Mouse (Mus musculus) E14TG2a.4 (cell line): Measurements from ENCODE around the gene Brd4.

ENCODE experiments used
- CTCF ChIP-seq: conservative IDR thresholded peaks from 2 replicates; pipeline ENCODE4 v1.5.1; 2014; ENCODE audit warnings: low read length
- NANOG ChIP-seq: IDR thresholded peaks from 2 replicates; pipeline ENCODE4 v1.6.1; 2014; ENCODE audit warnings: borderline replicate concordance, low read length, mixed read lengths

- TF ChIP-seq CTCF (no peak), NANOG (no peak)
These were observed 79.2 kb downstream of the Brd4 start for GRCm38 (mm10) chr17:32205345-32205744.
